Mouse (Mus musculus): ENCODE data around the gene Mynn. TPM values are rescaled to one million over a fixed set of nuclear protein-coding genes. Genes with fewer than 3 reads are reported as not detected.

Mynn gene
- total RNA-seq, 1 experiment from 2014 or later: 20.1 TPM

- no peak for DNase-seq
Observed at GRCm38 (mm10) chr3:30644207-30644606, 42.3 kb downstream of the Mynn start, which contains the start of gene Lrriq4. Gene Lrriq4 (plus strand): TSS chr3:30644507.

DNA sequence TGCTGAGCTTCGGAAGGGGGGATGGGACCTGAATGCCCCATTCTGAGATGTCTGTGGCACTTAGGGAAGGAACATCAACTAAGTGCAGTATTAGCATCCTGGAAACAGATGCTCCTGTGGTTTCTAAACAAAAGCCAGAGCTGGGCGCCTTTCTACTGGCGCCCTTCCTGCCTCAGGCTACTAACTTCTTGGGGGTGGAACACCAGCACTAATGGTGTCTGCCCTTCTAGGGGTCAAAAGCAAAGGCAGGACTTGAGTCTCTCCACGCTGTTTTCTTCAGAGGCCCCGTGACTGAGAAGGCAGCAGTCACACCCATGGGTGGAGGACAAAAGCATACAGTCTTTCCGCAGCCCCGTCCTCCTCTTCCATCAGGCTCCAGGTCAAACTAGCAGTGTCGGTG lies 44.9 kb downstream of the Mynn start:
- no peak for DNase-seq

DNA sequence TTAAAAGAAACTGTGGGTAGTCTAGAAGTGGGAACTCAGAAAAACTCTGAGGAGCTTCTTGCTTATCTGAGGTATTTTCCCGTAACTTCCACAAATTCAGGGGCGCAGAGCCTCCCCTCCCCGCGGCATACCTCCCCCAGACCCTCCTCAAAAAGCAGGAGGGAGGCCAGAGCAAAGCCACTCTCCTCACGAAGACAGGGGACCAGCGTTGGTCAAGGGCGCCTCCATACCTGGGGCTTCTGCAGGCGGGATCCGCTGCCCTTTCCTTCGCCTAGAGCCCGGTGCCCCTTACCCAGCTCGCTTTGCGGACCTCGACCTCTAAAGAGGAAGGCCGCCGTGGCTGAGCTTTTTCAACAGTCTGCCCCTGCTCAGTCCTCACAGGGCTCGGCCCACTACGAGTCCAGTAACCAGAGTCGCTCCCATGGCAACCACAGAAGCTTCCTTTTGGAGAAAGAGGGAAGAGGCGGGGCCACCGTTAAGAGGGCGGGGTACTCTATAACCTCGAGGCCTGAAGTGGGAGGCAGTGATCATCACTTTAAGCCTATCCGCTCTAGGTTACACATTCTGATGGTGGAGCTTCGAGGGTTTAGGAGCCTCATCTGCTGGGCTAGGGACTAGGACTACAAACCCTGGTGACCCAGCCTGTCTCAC lies 45.7 kb downstream of the Mynn start, which contains the start of gene Lrrc34:
Gene Lrrc34, minus strand, starts transcription at position 430 of the 651 bp plus-strand sequence.
- peak; percentile 63 for DNase-seq

DNA sequence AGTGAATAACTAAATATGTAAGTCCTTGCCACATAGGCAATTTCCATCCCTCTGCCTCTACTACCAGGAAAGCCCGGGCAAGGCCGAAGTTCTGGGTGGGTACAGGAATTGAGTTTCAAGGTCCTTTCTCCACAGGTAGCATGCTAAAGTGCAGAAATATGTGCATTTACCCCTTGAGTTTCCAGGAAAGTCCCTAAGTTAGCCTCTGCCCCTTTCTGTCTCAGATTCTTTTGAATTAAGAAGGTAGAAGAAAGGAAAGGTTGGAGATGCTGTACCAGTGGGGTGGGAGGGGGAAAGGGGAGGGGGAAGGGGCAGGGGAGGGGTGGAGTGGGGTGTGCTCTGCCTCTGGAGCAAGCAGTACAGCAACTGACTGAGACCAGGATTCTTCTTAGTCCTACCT lies 46.6 kb downstream of the Mynn start:
- DNase-seq: no peak

- DNase-seq: peak; percentile 12
Observed at GRCm38 (mm10) chr3:30650062-30650841, 48.4 kb downstream of the Mynn start.

DNA sequence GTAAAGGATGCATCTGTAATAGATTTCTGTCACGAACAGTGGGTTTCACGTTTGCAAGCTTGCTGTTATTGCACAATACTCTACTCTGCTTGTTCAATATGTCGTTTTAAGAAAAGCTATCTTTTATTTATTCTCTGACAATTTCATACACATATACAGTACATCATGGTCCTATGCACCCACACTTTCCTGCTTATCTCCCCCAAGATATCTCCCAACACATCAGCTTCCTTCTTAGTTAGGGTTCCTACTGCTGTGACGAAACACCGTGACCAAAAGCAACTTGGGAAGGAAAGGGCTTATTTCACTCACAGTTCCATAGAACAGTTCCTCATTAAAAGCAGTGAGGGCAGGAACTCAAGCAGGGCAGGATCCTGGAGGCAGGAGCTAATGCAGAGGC lies 54.1 kb downstream of the Mynn start:
- no peak for DNase-seq

GRCm38 (mm10) chr3:30658486-30658885 lies 56.6 kb downstream of the Mynn start:
- no peak for DNase-seq

Other genes starting within 250 kb of the Mynn start
- 15.4 and 15.6 TPM in 2 replicates for gene Mecom, start 54.1 kb upstream of the Mynn start, total RNA-seq (2021)
- not detected in 2 replicates for gene Actrt3, start 2.1 kb upstream of the Mynn start, total RNA-seq (2021)
- not detected in 2 replicates for gene Lrriq4, start 42.4 kb downstream of the Mynn start, total RNA-seq (2021)
- not detected in 2 replicates for gene Lrrc34, start 45.8 kb downstream of the Mynn start, total RNA-seq (2021)
- 0.15 TPM in 1 of 2 replicates, not detected in the other for gene Lrrc31, start 97.8 kb downstream of the Mynn start, total RNA-seq (2021)
- gene Samd7, start 144.2 kb downstream of the Mynn start, total RNA-seq (2021): not detected in 2 replicates
- gene Sec62, start 190.8 kb downstream of the Mynn start, total RNA-seq (2021): 89.3 and 92.6 TPM in 2 replicates